Mouse (Mus musculus): ENCODE results near the gene Gm1553.

Gene Gm1553

GRCm38 (mm10) chr10:82492518-82492917, at the start of gene Gm1553:
Gene Gm1553, minus strand, starts transcription at chr10:82492618.
- DNase-seq (ENCODE audit: low read depth): no peak
